Mouse (Mus musculus) neural tube, embryonic 11.5 days (tissue): ENCODE measurements around the gene Clec16a. TPM values are rescaled to one million over a fixed set of nuclear protein-coding genes. Genes with fewer than 3 reads are reported as not detected.

Experiments
- ATAC-seq: fragments of 200-750 bp; cut with Nextera tagmentation; 2 replicates; pipeline ENCODE4 v1.8.0; 2017; ENCODE audit warnings: moderate number of reproducible peaks, mild to moderate bottlenecking, moderate TSS enrichment, moderate library complexity; ENCODE audit not compliant: insufficient read depth, low FRiP score, low TSS enrichment
- DNase-seq: peaks from one replicate; pipeline ENCODE4 v3.0.0-alpha.2; 2015; ENCODE audit warnings: low spot score
- H3K27ac ChIP-seq: fragments of 300-500 bp; sonication (generic); 2 replicates; pipeline ENCODE4 v1.5.1; 2014; ENCODE audit warnings: low read depth, mild to moderate bottlenecking, low read length
- H3K27me3 ChIP-seq: fragments of 300-500 bp; sonication (generic); 2 replicates; pipeline ENCODE4 v1.6.1; 2014; ENCODE audit warnings: mild to moderate bottlenecking, low read length, mixed read lengths; ENCODE audit not compliant: control insufficient read depth, insufficient read depth
- H3K36me3 ChIP-seq: fragments of 300-500 bp; sonication (generic); 2 replicates; pipeline ENCODE4 v1.6.1; 2014; ENCODE audit warnings: mild to moderate bottlenecking, low read length, moderate library complexity, mixed read lengths; ENCODE audit not compliant: control insufficient read depth, insufficient read depth
- H3K4me1 ChIP-seq: fragments of 300-500 bp; sonication (generic); 2 replicates; pipeline ENCODE4 v1.6.1; 2014; ENCODE audit warnings: low read length, mixed read lengths; ENCODE audit not compliant: control insufficient read depth, insufficient read depth
- H3K4me2 ChIP-seq: fragments of 300-500 bp; sonication (generic); 2 replicates; pipeline ENCODE4 v1.6.1; 2014; ENCODE audit warnings: low read depth, mild to moderate bottlenecking, moderate library complexity
- H3K4me3 ChIP-seq: fragments of 300-500 bp; sonication (generic); 2 replicates; pipeline ENCODE4 v1.5.1; 2014; ENCODE audit warnings: low read depth, low read length
- H3K9ac ChIP-seq: fragments of 300-500 bp; sonication (generic); 2 replicates; pipeline ENCODE4 v1.6.1; 2014; ENCODE audit warnings: mild to moderate bottlenecking, low read length
- H3K9me3 ChIP-seq: fragments of 300-500 bp; sonication (generic); 2 replicates; pipeline ENCODE4 v1.6.1; 2016; ENCODE audit warnings: low read length; ENCODE audit not compliant: control insufficient read depth
- WGBS: fragments of 180-500 bp; shearing (Covaris S2); extraction: QIAGEN DNeasy Blood & Tissue Kit; methylation state at CpG from one replicate; pipeline ENCODE4 v1.1.7; 2014; 5-methylcytosine and 5-hydroxymethylcytosine counted together
- polyA plus RNA-seq: library from polyadenylated mRNA; unstranded; fragments of >200 nt; fragmentation: Nextera tagmentation; extraction: Ambion mirVana; gene quantifications from 2 replicates; pipeline ENCODE4 v1.2.1, GENCODE M21; 2014

The Clec16a gene
- polyA plus RNA-seq, 1 experiment from 2014 or later, result 44.0 TPM

DNA sequence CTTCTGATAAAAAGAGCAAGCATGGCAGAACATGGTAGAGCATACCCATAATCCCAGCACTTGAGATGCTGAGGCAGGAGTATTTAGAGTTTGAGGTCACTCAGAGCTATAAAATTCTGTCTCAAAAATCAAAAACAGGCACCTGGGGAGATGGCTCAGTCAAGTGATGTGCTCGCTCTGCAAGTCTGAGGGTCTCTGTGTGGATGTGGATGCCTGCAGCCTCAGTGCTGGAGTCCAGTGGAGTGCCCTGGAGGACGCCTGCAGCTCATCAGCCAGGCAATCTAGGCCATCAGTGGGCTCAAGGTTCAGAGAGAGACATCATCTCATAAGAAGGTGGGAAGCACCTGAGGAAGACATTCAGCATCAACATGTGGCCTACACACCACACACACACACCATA, 137.4 kb downstream of the Clec16a start:
- WGBS, result 81% methylated on average over 2 of the region's 2 CpGs

DNA sequence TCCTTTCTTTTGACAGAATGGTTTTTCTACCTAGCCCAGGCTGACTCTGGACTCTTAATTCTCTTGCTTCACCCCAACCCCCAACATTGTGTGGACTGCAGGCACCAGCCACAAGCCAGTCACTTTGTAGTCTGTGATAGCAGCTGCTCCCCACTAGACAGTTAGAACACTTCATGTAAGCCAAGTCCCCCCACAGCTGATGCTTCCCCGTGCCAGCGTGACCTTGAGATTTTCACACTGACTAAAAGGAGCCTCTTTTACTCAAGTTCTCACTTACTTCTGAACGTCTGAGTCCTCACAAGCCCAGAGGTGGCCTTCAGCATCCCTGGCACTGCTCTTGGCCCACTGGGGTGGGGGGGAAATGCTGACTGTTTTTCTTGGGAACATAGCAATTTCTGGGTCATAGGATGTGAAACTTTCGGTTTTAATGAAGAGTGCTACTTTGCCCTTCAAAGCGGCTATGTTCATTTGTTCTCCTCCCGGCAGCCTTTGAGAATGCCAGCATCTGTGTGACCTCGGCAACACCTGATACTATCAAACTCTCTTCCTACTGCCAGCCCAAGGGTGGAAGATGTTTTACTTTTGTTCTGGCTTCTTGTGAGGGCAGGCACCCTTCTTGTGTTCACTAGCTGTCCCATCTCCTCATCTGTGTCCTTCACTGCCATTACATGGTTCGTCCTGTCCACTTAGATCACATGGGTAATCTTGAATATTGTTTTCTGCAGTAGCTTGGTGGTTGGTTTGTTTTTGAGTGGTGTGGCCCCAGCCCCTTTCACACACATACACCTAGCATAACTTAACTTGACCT, 138.3 kb downstream of the Clec16a start:
- H3K27ac ChIP-seq, result no peak overlapping the region
- no peaks in the 10 kb centered on the region for H3K4me1 ChIP-seq
- H3K9me3 ChIP-seq, result no peaks in the 10 kb centered on the region
- no peak overlapping the region for H3K4me2 ChIP-seq
- H3K36me3 ChIP-seq, result no peaks in the 10 kb centered on the region
- WGBS, result 82% methylated on average over 8 of the region's 8 CpGs
- ATAC-seq, result no peak
- no peak overlapping the region for H3K4me3 ChIP-seq
- no peak for DNase-seq
- no peaks in the 10 kb centered on the region for H3K27me3 ChIP-seq
- H3K9ac ChIP-seq, result no peak overlapping the region

More for the DNA sequence above, 137.4 kb downstream of the Clec16a start:
- Histone ChIP-seq H3K9ac (no peak overlapping the region), H3K9me3 (no peaks in the 10 kb centered on the region), H3K4me1 (no peaks in the 10 kb centered on the region), H3K36me3 (no peaks in the 10 kb centered on the region), H3K4me3 (no peak overlapping the region), H3K4me2 (no peak overlapping the region), H3K27me3 (no peaks in the 10 kb centered on the region), H3K27ac (no peak overlapping the region)
- ATAC-seq, result no peak
- DNase-seq, result no peak

DNA sequence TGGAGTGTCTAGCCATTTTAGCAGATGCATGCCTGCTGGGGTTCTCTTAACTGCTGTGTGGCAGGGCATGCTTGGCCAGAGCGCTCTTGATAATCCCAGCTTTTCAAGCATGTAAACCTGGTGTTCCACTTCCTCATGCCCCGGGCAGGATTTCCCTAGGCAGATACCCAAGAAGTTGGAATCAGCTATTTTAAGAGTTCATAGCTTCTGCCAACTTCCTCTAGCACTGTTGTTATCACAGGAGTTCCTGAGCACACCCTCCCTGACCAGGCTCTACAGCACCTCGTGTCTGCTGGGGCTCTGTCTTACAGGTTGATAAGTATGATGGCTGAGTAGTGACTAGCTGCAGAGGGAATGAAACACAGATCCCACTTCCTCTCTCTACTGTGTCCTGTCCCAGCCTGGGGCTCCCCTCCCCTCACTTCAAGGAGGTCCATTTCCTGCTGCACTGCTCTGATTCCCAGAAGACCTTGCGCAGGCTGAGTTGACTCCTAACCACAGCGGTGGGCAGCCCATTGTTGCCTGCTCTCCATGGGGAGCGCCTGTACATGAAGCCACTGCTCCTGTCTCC, 144.7 kb downstream of the Clec16a start:
- Histone ChIP-seq H3K4me1 (no peaks in the 10 kb centered on the region), H3K4me3 (no peak overlapping the region), H3K36me3 (no peaks in the 10 kb centered on the region), H3K9me3 (no peaks in the 10 kb centered on the region), H3K9ac (no peak overlapping the region), H3K27me3 (no peaks in the 10 kb centered on the region), H3K27ac (no peak overlapping the region), H3K4me2 (no peak overlapping the region)
- no peak for DNase-seq
- no peak for ATAC-seq
- WGBS, result 91% methylated on average over 6 of the region's 6 CpGs

DNA sequence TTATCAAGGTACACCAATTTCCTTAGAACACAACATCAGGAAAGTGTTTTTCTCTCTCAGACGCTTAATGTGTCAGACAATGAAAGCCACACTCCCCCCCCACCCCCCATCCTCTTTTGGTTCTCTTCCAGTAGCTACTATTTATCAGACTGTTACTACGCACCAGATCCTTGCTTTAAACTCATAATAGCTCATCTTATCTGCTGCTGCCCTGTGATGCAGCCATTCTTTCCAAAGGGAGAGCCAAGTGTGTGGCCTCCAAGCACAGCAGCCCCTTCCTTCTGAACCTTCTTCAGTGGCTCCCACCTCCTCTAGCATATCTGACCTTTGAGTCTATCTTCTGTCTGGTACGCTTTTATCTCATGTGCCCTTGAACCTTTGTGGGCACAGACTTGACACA, 145.3 kb downstream of the Clec16a start:
- Histone ChIP-seq H3K4me1 (no peaks in the 10 kb centered on the region), H3K27me3 (no peaks in the 10 kb centered on the region), H3K27ac (no peak overlapping the region), H3K4me3 (no peak overlapping the region), H3K36me3 (no peaks in the 10 kb centered on the region), H3K9me3 (no peaks in the 10 kb centered on the region), H3K4me2 (no peak overlapping the region), H3K9ac (no peak overlapping the region)
- 85% methylated on average over 3 of the region's 3 CpGs for WGBS
- no peak for DNase-seq
- ATAC-seq, result no peak

DNA sequence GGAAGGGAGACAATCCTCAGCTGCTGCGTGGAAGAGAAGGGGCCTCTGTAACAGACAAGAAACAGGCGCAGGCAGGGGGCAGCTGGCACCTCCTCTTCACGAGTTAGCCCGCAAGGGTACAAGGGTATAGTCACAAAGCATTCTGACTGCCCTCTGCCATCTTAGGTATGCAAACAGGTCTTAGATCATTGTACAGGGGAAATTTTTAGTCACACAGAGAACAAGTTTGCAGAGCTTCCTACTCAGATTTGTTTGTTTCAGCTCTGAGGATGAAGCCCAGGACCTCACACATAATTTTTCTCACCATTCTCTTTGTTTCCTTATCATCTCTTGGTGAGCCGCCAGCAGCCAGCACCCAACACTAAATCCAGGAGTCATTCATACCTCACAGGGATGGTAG, 146.6 kb downstream of the Clec16a start:
- WGBS, result 85% methylated on average over 5 of the region's 5 CpGs
- H3K36me3 ChIP-seq, result no peaks in the 10 kb centered on the region
- no peak overlapping the region for H3K4me3 ChIP-seq
- no peak overlapping the region for H3K27ac ChIP-seq
- no peak for ATAC-seq
- DNase-seq, result no peak
- no peaks in the 10 kb centered on the region for H3K4me1 ChIP-seq
- no peaks in the 10 kb centered on the region for H3K9me3 ChIP-seq
- H3K27me3 ChIP-seq, result no peaks in the 10 kb centered on the region
- no peak overlapping the region for H3K9ac ChIP-seq
- H3K4me2 ChIP-seq, result no peak overlapping the region

DNA sequence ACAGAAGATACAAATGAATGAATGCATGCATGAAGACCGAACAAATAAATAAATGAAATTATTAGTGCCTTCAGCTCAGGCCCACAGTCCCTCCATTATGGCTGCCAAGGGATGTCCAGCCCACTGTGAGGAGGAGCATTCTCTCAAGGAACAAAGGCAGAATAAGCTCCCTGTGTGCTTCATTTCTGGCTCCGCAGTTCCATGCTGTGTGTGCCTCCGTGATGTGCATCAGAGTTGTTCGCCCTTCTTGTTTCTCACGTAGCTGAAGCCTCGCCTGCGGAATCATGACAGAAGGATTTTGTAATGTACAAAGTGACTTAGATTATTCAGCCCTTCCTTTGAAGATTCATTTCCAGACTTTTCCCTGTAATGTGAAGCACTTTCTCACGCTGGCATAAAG, 147.7 kb downstream of the Clec16a start:
- DNase-seq, result no peak
- Histone ChIP-seq H3K27ac (no peak overlapping the region), H3K9me3 (no peaks in the 10 kb centered on the region), H3K4me1 (no peaks in the 10 kb centered on the region), H3K36me3 (no peaks in the 10 kb centered on the region), H3K27me3 (no peaks in the 10 kb centered on the region), H3K9ac (no peak overlapping the region), H3K4me3 (no peak overlapping the region), H3K4me2 (no peak overlapping the region)
- ATAC-seq, result no peak
- WGBS, result 88% methylated on average over 8 of the region's 8 CpGs

DNA sequence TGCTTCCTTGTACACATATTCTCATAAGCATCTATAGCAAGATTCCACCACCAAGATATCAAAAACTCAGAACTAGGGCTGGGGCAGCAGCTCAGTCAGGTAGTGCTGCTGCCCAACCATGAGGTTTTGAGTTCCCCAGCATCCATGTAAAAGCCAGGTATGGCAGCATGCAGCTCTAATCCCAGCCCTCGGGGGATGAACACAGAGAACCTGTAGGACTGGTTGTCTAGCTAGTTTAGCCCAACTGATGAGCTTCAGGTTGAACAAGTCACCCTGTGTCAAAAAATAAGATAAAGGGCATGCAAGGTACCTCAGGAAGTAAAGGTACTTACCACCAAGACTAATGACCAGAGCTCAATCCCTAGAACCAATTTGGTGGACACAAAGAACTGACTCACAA, 148.3 kb downstream of the Clec16a start:
- H3K4me3 ChIP-seq, result no peak overlapping the region
- no peaks in the 10 kb centered on the region; the same call in 1 of the 2 replicates for H3K36me3 ChIP-seq
- no peaks in the 10 kb centered on the region for H3K4me1 ChIP-seq
- H3K9me3 ChIP-seq, result no peaks in the 10 kb centered on the region
- no peaks in the 10 kb centered on the region for H3K27me3 ChIP-seq
- no peak for DNase-seq
- no peak overlapping the region for H3K9ac ChIP-seq
- no peak for ATAC-seq
- WGBS, result 97% methylated on average over 1 of the region's 1 CpGs
- H3K4me2 ChIP-seq, result no peak overlapping the region
- no peak overlapping the region for H3K27ac ChIP-seq

DNA sequence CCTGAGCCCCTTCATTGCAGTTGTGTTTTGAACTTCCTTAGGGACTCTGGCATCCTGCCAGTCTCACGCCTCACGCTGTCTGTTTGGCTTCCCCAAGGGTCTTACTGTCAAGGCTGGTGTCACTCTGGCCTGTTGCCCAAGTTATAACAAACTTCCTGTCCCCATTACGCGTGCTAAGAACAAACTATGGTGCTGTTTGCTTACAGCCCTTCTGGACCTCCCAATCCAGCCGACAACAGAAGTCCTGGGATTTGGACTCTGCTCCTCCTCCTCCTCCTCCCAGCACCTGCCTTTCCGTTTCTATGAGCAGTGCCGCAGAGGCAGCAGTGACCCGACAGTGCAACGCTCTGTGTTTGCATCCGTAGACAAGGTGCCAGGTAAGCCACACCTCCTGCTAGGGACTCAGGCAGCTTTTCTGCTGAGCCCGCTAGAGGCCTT, 149.3 kb downstream of the Clec16a start:
- 67% methylated on average over 11 of the region's 11 CpGs for WGBS
- ATAC-seq (no peak), DNase-seq (no peak)
- no peak overlapping the region for H3K27ac ChIP-seq
- H3K9ac ChIP-seq, result no peak overlapping the region
- no peaks in the 10 kb centered on the region; the same call in 1 of the 2 replicates for H3K36me3 ChIP-seq
- H3K4me1 ChIP-seq, result no peaks in the 10 kb centered on the region
- H3K9me3 ChIP-seq, result no peaks in the 10 kb centered on the region
- no peak overlapping the region for H3K4me3 ChIP-seq
- no peak overlapping the region for H3K4me2 ChIP-seq
- no peaks in the 10 kb centered on the region for H3K27me3 ChIP-seq
